Mouse (Mus musculus): ENCODE data around the gene Gm10778. TPM values are rescaled to one million over a fixed set of nuclear protein-coding genes. Genes with fewer than 3 reads are reported as not detected.
A peak's percentile ranks its signal among the peaks of the same experiment; 100 is the strongest.

Gm10778 gene
- polyA plus RNA-seq, 1 experiment from 2014 or later: 1.1 TPM

DNA sequence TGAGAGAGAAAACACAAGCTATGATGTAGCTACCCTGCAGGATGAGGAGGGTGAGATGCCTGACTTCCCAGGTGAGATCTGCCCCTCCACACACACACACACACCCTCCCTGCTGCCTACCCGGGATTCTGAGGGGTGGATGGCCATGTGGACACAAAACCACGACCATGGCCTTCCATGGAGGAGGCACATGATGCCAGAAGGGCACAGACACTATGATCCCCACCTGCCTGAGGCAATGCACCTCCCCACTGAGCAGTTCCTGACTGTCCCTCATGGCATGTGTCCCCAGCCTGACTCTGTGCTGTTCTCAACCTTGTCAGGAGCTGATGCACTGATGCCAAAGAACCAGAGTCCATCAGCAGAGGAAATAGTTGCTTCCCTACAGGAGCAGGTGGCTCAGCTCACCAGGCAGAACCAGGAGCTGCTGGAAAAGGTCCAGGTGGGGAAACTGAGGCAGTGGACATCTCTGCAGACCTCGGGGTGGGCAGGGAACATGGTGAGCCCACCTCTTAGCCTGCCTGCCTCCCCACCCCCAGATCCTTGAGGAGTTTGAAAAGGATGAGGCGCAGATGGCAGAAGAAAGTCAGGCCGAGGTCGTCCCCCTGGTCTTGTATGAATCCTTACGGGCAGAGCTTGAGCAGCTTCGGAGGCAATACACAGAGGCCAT is 6.7 kb upstream of the Gm10778 start:
- Histone ChIP-seq H3K4me1 (ENCODE audit: control insufficient read depth, low read depth, low read length) (peaks cover 12% of the 10 kb centered on the region), H3K27me3 (ENCODE audit: control insufficient read depth, insufficient read depth, low read depth, low read length) (no peaks in the 10 kb centered on the region), H3K4me3 (ENCODE audit: low read depth, low read length) (peak overlapping the region; percentile 81; the same call in 1 of the 2 replicates), H3K27ac (ENCODE audit: low read length) (no peak overlapping the region), H3K9me3 (replicated peaks; ENCODE audit: control insufficient read depth, low read length) (no peaks in the 10 kb centered on the region), H3K36me3 (ENCODE audit: control insufficient read depth, insufficient read depth) (no peaks in the 10 kb centered on the region), H3K4me2 (ENCODE audit: low read depth, low read length) (peak overlapping the region; percentile 96), H3K9ac (ENCODE audit: low read depth, low read length) (peak overlapping the region; percentile 90; the same call in 1 of the 2 replicates)
- 69% methylated on average over 8 of the region's 8 CpGs for WGBS (ENCODE audit: insufficient replicate concordance)
- no peak for ATAC-seq (ENCODE audit: low read depth)

GRCm38 (mm10) chr10:81642648-81643448 is 6.0 kb upstream of the Gm10778 start:
- no peaks in the 10 kb centered on the region for H3K9me3 ChIP-seq (replicated peaks; ENCODE audit: control insufficient read depth, low read length)
- H3K4me1 ChIP-seq (ENCODE audit: control insufficient read depth, low read depth, low read length): peaks cover 12% of the 10 kb centered on the region
- H3K27ac ChIP-seq (ENCODE audit: low read length): peak overlapping the region; percentile 94
- WGBS (ENCODE audit: insufficient replicate concordance): 18% methylated on average over 24 of the region's 24 CpGs
- H3K27me3 ChIP-seq (ENCODE audit: control insufficient read depth, insufficient read depth, low read depth, low read length): no peaks in the 10 kb centered on the region
- peak overlapping the region; percentile 96 for H3K4me2 ChIP-seq (ENCODE audit: low read depth, low read length)
- H3K4me3 ChIP-seq (ENCODE audit: low read depth, low read length): peak overlapping the region; percentile 81
- H3K36me3 ChIP-seq (ENCODE audit: control insufficient read depth, insufficient read depth): no peaks in the 10 kb centered on the region
- peak overlapping the region; percentile 90 for H3K9ac ChIP-seq (ENCODE audit: low read depth, low read length)
- no peak; the same call in 1 of the 2 replicates for ATAC-seq (ENCODE audit: low read depth)

DNA sequence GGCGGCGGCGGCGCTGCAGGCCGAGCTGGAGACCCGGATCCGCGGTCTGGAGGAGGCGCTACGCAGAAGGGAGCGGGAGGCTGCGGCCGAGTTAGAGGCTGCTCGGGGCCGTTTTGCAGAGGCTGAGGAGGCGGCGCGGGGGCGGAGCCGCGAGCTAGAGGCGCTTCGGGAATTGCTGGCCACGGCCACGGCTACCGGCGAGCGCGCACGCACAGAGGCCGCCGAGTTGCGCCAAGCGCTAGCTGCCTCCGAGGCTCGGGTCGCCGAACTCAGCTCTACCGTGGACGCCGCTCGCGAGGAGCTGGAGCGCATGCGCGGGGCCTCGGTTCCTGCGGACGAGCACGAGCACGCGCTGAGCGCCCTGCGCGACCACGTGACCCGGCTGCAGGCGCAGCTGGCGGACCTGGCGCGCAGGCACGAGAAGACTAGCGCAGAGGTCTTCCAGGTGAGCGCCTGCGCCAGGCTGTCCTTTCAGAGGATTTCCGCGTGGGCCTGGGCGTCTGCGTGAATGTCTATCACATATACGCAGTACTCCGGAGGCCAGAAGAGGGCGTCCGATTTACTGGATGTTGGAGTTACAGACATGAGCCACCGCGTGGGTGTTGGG is 5.3 kb upstream of the Gm10778 start:
- ATAC-seq (ENCODE audit: low read depth): peak; percentile 89
- WGBS (ENCODE audit: insufficient replicate concordance): under 1% methylated on average over 70 of the region's 75 CpGs
- peak overlapping the region; percentile 94 for H3K27ac ChIP-seq (ENCODE audit: low read length)
- peak overlapping the region; percentile 96 for H3K4me2 ChIP-seq (ENCODE audit: low read depth, low read length)
- peak overlapping the region; percentile 90 for H3K9ac ChIP-seq (ENCODE audit: low read depth, low read length)
- peak overlapping the region; percentile 81 for H3K4me3 ChIP-seq (ENCODE audit: low read depth, low read length)
- H3K36me3 ChIP-seq (ENCODE audit: control insufficient read depth, insufficient read depth): no peaks in the 10 kb centered on the region
- no peaks in the 10 kb centered on the region for H3K27me3 ChIP-seq (ENCODE audit: control insufficient read depth, insufficient read depth, low read depth, low read length)
- no peaks in the 10 kb centered on the region for H3K9me3 ChIP-seq (replicated peaks; ENCODE audit: control insufficient read depth, low read length)
- H3K4me1 ChIP-seq (ENCODE audit: control insufficient read depth, low read depth, low read length): peaks cover 12% of the 10 kb centered on the region

GRCm38 (mm10) chr10:81644162-81644561 is 4.7 kb upstream of the Gm10778 start:
- ATAC-seq (ENCODE audit: low read depth): no peak
- no peaks in the 10 kb centered on the region for H3K36me3 ChIP-seq (ENCODE audit: control insufficient read depth, insufficient read depth)
- peaks cover 14% of the 10 kb centered on the region for H3K4me1 ChIP-seq (ENCODE audit: control insufficient read depth, low read depth, low read length)
- H3K9me3 ChIP-seq (replicated peaks; ENCODE audit: control insufficient read depth, low read length): no peaks in the 10 kb centered on the region
- H3K4me2 ChIP-seq (ENCODE audit: low read depth, low read length): peak overlapping the region; percentile 96
- peak overlapping the region; percentile 81 for H3K4me3 ChIP-seq (ENCODE audit: low read depth, low read length)
- H3K27me3 ChIP-seq (ENCODE audit: control insufficient read depth, insufficient read depth, low read depth, low read length): no peaks in the 10 kb centered on the region
- H3K27ac ChIP-seq (ENCODE audit: low read length): peak overlapping the region; percentile 94
- 37% methylated on average over 2 of the region's 2 CpGs for whole genome bisulfite sequencing (ENCODE audit: insufficient replicate concordance)
- H3K9ac ChIP-seq (ENCODE audit: low read depth, low read length): peak overlapping the region; percentile 90

DNA sequence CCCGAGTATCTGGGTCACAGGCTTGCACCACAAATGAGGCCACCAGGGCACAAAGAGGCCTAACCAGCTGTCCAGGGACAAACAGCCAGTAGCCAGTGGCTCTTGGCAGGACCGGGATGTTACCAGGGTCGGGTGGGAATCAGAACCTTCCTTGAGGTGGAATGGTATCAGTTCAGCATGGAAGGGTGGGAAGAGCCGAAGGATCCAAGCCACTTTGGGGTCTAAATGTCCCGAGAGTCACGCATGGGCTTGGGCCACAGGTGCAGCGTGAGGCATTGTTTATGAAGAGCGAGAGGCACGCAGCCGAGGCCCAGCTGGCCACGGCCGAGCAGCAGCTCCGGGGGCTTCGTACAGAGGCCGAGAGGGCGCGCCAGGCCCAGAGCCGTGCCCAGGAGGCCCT is 4.1 kb upstream of the Gm10778 start:
- Histone ChIP-seq H3K27me3 (ENCODE audit: control insufficient read depth, insufficient read depth, low read depth, low read length) (no peaks in the 10 kb centered on the region), H3K27ac (ENCODE audit: low read length) (no peak overlapping the region), H3K4me2 (ENCODE audit: low read depth, low read length) (no peak overlapping the region), H3K4me1 (ENCODE audit: control insufficient read depth, low read depth, low read length) (peaks cover 14% of the 10 kb centered on the region), H3K9me3 (replicated peaks; ENCODE audit: control insufficient read depth, low read length) (no peaks in the 10 kb centered on the region), H3K4me3 (ENCODE audit: low read depth, low read length) (no peak overlapping the region), H3K36me3 (ENCODE audit: control insufficient read depth, insufficient read depth) (no peaks in the 10 kb centered on the region), H3K9ac (ENCODE audit: low read depth, low read length) (no peak overlapping the region)
- WGBS (ENCODE audit: insufficient replicate concordance): 86% methylated on average over 18 of the region's 18 CpGs
- ATAC-seq (ENCODE audit: low read depth): no peak

GRCm38 (mm10) chr10:81645391-81645790 is 3.5 kb upstream of the Gm10778 start:
- H3K27ac ChIP-seq (ENCODE audit: low read length): no peak overlapping the region
- H3K4me2 ChIP-seq (ENCODE audit: low read depth, low read length): no peak overlapping the region
- no peaks in the 10 kb centered on the region for H3K27me3 ChIP-seq (ENCODE audit: control insufficient read depth, insufficient read depth, low read depth, low read length)
- H3K4me3 ChIP-seq (ENCODE audit: low read depth, low read length): no peak overlapping the region
- no peak for ATAC-seq (ENCODE audit: low read depth)
- H3K4me1 ChIP-seq (ENCODE audit: control insufficient read depth, low read depth, low read length): peaks cover 17% of the 10 kb centered on the region
- H3K9me3 ChIP-seq (replicated peaks; ENCODE audit: control insufficient read depth, low read length): no peaks in the 10 kb centered on the region
- 66% methylated on average over 4 of the region's 4 CpGs for WGBS (ENCODE audit: insufficient replicate concordance)
- H3K36me3 ChIP-seq (ENCODE audit: control insufficient read depth, insufficient read depth): no peaks in the 10 kb centered on the region
- H3K9ac ChIP-seq (ENCODE audit: low read depth, low read length): no peak overlapping the region

- no peaks in the 10 kb centered on the region for H3K27me3 ChIP-seq (ENCODE audit: control insufficient read depth, insufficient read depth, low read depth, low read length)
- H3K36me3 ChIP-seq (ENCODE audit: control insufficient read depth, insufficient read depth): no peaks in the 10 kb centered on the region
- H3K4me3 ChIP-seq (ENCODE audit: low read depth, low read length): no peak overlapping the region
- ATAC-seq (ENCODE audit: low read depth): no peak
- no peak overlapping the region for H3K27ac ChIP-seq (ENCODE audit: low read length)
- H3K4me2 ChIP-seq (ENCODE audit: low read depth, low read length): no peak overlapping the region
- H3K9ac ChIP-seq (ENCODE audit: low read depth, low read length): no peak overlapping the region
- peaks cover 17% of the 10 kb centered on the region for H3K4me1 ChIP-seq (ENCODE audit: control insufficient read depth, low read depth, low read length)
- 63% methylated on average over 7 of the region's 7 CpGs for WGBS (ENCODE audit: insufficient replicate concordance)
- H3K9me3 ChIP-seq (replicated peaks; ENCODE audit: control insufficient read depth, low read length): no peaks in the 10 kb centered on the region
Measured at GRCm38 (mm10) chr10:81646015-81646555, 2.8 kb upstream of the Gm10778 start.

GRCm38 (mm10) chr10:81655178-81655577 is 6.3 kb downstream of the Gm10778 start:
- Histone ChIP-seq H3K27ac (ENCODE audit: low read length) (no peak overlapping the region), H3K4me2 (ENCODE audit: low read depth, low read length) (no peak overlapping the region), H3K4me3 (ENCODE audit: low read depth, low read length) (no peak overlapping the region), H3K9ac (ENCODE audit: low read depth, low read length) (no peak overlapping the region), H3K27me3 (ENCODE audit: control insufficient read depth, insufficient read depth, low read depth, low read length) (no peaks in the 10 kb centered on the region), H3K36me3 (ENCODE audit: control insufficient read depth, insufficient read depth) (peaks cover 10% of the 10 kb centered on the region), H3K4me1 (ENCODE audit: control insufficient read depth, low read depth, low read length) (peaks cover 2% of the 10 kb centered on the region), H3K9me3 (replicated peaks; ENCODE audit: control insufficient read depth, low read length) (peaks cover 2% of the 10 kb centered on the region)
- ATAC-seq (ENCODE audit: low read depth): no peak
- 83% methylated on average over 10 of the region's 10 CpGs for WGBS (ENCODE audit: insufficient replicate concordance)
